Mouse (Mus musculus) kidney, postnatal 36 days (tissue): Measurements from ENCODE around the gene Ffar1.
"Not testable (repeated sequence)": the region's sequence is repeated elsewhere in the genome, so short reads cannot be mapped to it uniquely, and the experiment has no call there.

Source experiments
- DNase-seq, 2 experiments: peaks; one replicate each; pipeline ENCODE4 v3.0.0; 2021 to 2022; ENCODE audit warnings: mixed read lengths in 2 of 2

The Ffar1 gene

DNA sequence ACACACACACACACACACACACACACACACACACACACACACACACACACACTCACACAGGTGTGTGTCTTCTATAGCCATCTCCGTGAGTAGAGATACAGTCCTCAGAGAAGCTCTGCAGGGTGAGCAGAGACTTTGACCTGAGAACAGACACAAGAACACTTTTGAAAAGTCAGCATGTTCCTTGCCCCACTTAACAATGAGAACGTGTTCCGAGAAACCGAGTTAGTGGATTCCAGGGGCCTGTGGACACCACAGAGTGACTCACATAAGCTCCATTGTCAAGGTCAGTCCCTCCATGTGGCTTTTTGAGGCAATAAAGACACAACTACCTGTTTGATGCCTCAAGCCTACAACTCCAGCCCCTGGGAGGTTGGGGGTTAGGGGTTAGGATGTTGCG is 14.0 kb downstream of the Ffar1 start:
- DNase-seq: peak; percentile 45 to 47

DNA sequence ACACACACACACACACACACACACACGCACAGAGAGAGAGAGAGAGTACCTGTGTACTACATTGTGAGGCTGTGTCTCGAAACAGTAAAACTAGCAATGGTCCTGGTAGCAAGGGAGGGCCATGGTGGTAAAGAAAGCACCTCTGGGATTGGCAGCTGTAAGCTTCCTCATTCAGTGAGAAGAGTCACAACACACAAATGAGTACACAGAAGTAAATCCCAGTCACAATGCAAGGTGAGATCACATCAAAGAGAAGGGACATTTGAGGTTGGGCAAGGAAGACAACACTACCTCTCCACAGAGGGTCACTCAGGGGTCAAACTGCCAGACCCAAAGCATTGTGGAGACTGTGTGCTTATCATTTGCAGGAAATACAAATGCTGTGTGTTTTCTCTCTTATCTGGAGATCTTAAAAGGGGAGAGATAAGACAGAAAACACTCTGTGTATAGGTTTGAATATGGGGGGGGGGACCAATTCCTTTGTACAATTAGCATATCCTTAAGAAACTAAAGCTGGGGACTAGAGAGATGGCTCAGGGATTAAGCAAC is 14.8 kb downstream of the Ffar1 start:
- DNase-seq: no peak

DNA sequence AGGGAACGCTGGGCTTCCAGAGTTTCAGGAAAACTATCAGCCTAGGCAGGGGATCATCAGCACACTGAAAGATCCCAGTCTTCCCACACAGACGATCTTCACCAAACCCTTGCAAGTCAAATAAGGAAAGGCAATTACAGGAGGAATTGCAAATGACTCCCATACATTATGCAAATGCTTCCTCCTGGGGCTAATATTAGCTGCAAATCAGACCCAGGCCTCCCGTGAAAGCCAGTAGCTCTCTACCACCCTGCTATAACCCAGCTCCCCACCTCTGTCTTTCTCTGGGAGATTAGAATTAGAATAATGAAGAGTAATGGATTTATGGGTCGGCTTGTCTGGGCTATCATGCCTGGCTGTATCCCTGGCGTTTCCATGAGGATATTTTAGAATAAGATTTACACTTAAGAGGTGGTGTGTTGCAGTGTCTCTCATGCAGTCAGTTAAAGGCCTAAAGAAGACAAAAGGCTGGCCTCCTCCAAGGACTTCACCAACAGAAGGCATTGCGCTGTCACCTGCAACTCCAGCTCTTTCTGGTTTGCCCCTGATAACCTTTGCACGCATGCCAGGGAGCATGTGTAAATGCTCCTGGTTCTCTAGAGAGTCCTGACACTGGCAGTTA is 16.6 kb downstream of the Ffar1 start:
- no peak for DNase-seq

DNA sequence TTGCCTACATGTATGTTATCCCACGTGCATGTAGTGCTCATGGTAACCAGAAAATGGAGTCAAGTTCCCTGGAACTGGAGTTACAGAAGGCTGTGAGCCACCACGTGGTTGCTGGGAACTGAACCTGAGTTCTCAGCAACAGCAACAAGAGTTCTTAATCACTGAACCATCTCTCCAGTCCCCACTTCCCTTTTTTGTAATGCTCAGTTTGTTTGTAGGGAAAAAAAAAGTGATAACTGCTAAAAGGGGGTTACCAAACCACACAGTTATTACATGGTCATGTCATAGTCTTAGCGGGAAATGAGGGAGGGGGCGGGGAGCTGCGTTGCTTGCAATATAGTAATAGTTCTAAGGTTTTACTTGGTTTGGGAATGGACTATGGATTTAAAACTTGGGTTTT is 19.3 kb downstream of the Ffar1 start:
- DNase-seq: no peak

DNA sequence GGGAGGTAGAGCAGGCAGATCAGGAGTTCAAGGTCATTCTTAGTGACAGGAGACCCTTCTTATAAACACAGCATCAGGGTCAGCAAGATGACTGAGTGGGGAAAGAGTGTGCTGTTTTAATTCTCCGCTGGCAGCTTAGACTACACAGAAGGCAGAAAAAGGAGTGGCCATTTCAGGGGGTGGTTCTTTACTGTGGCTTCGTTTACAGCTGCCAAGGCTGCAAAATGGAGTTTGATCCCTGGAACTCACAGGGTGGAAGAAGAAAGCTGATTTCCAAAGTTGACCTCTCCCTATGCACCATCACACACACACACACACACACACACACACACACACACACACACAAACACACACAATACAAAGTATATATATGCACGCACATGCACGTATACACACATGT is 20.0 kb downstream of the Ffar1 start:
- no peak for DNase-seq

DNA sequence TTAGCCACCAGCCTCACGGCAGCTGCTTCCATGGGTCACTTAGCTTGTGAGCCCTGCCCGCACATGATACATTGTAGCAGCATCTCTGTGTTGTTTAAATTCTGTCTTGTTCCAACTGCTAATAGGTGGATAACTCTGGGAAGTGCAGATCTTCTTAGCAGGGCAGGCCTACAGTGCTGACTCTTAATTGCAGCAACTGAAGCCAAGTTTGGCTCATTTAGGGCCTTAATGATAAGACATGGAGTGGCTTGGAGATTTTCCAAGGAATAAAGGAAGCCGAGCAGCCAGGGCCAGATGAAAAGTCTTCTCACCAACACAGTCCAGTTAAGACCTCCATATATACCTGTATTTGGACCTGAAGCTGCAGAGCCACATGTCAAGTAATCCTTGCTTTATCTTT is 21.1 kb downstream of the Ffar1 start:
- DNase-seq: no peak

DNA sequence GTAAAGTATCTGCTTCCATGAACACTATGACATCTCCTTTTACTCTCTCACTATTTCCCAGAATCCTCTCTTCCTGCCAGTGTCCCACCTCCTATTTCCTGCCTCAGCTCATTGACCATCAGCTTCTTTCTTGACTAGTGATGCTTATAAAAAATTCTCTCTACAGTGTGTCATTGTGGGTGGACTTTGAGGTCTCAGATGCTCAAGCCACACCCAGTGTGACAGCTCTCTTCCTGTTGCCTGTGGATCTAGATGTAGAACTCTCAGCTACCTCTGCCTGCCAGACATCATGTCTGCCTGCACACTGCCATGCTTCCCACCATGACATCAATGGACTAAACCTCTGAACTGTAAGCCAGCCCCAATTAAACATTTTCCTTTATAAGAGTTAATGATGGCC is 24.1 kb downstream of the Ffar1 start:
- DNase-seq: no peak

DNA sequence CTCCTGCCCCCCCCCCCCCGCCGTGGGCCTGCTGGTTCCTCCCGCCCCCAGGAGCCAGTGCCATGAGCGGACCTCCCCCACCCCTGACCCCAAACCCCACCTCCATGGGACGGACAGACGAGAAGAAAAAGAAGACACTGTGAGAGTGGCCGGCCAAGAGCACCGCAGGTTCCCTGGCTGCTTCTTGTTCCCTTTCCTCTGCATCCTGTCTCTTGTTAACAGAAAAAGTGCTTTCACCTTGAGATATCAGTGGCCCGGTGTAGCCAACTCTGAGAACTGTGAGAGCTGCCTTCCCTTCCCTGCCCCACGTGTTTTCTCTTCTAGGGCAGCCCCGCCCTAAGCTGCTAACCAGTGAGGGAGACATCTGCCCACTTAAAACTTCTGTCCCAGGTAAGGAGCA is 28.7 kb downstream of the Ffar1 start:
- not testable (repeated sequence) for DNase-seq

DNA sequence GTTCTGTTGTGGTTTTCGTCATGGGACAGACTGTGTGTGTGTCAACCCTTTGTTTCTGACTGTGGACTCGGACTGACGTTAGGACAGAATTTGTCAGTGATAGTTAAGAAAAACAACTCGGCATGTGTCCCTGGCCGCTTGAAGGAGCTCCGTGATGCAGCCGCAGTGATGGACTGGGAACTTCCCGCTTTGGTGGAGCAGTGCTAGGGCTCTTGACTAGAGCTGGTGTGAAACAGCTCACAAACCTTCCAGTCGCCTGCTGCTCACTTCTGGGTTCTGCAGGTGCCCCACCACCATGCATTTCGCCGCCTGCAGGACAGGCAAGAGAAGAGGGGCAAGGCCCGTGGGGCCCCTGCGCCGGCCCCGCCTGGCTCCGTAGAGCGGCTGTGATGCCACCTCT is 29.1 kb downstream of the Ffar1 start:
- DNase-seq: no peak

DNA sequence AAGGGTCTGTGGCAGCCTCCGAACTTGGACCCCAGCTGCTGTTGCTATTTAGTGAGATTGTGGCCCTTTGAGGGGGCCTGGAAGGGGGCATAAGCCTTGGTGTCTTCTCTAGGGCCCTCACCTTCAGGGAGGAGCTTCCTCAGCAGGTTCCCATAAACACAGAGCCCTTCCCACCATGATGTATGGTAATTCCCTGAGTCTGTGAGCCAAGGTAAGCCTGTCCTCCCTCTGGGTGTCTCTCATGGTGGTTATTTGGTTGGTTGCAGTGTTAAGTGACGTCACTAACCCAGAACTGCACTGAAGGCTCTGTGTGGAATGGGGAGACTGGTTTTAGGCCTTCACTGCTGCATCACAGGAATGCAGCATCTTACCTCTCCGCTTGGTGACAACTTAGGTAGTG is 31.9 kb downstream of the Ffar1 start:
- DNase-seq: no peak

DNA sequence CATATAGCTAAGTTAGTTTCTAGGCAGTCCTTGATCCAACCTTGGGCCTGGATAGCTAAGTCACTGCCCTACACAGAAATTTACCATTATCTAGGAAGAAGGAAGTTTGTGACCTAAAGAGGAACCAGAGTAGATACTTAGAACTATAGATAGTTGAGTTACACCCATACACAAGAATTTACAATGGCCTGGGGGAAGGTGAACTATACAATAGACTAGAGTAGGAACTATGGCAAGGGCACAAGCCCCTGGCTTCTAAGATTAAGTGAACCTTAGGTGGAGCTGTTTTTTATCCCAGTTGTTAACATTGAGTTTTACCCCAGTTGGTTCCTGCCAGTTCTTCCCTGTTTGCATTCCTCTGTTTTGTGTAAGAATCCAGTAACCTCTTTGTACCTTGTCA is 32.5 kb downstream of the Ffar1 start:
- not testable (repeated sequence) for DNase-seq

DNA sequence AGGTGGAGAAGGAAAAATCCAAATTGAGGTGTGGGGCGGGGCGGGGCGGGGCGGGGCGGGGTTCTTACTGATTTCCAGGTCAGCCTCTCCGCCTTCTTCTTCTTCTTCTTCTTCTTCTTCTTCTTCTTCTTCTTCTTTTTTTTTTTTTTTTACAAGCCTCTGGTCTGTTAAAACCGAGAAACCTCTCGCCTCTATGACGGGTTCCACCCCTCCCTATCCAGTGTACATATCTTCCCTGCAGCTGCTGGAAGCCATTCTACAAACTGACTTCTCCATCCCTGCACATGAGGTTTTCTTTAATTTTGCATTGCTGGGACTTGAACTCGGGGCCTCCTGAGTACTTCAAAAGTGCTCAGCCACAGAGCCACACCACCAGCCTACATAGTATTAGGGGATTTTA is 34.7 kb downstream of the Ffar1 start:
- DNase-seq: no peak

DNA sequence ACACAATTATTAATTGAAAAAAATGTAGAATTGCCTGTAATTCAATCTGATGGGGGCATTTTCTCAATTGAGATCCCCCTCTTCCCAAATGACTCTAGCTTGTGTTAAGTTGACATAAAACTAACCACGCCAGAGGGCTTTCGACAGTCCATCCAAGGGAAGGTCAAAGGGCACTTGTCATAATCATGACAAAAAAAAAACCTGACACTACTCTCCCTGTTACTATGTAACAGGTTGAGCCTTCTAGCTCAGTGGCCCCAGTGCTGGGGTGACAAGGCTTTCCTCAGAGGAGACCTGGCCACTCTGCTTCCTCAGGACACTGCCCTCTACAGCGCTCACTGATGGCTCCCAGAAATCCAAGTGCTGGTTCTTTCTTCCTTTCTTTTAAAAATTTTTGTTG is 37.1 kb downstream of the Ffar1 start:
- DNase-seq: no peak

DNA sequence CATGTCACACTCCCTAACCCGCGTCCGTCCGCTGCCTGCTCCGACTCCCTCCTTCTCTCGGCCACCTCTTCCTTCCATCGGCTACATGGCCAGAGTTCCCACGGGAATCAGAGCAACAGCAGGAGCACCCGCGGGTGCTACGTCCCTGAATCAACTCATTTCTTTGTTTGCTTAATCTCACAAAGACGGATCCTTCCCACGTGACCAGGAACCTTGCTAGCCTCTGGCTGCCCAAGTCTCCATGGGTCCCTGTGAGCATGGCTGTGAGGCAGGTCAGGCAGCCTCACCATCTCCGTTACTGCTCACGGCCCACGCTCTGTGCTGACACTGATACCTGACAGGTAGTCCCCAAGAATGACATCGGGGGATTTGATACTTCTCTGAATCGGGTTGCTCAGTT is 37.7 kb downstream of the Ffar1 start, which contains the start of gene Ffar2:
Gene Ffar2, minus strand, starts transcription at position 101 of the 400 bp plus-strand sequence.
- DNase-seq: no peak

DNA sequence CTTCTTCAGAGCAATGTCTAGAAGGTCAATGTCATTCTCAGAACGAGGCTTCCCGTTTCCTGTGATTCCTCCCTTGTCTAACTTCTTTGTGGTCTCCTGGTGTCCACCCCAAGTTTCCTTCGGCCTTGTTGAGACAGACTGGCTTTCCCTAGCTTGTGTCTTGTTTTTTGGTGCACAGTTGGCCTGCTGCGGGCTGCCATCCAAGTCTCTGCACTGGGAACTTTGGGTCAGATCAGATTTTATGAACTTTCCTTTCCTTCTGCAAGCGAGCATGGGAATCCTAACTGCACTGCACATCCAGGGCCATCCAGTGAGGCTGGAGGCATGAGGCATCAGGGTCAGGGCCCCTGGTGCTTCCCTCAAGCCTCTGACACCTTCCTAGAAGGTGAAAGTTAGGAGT is 39.8 kb downstream of the Ffar1 start:
- DNase-seq: peak; percentile 12 to 42

DNA sequence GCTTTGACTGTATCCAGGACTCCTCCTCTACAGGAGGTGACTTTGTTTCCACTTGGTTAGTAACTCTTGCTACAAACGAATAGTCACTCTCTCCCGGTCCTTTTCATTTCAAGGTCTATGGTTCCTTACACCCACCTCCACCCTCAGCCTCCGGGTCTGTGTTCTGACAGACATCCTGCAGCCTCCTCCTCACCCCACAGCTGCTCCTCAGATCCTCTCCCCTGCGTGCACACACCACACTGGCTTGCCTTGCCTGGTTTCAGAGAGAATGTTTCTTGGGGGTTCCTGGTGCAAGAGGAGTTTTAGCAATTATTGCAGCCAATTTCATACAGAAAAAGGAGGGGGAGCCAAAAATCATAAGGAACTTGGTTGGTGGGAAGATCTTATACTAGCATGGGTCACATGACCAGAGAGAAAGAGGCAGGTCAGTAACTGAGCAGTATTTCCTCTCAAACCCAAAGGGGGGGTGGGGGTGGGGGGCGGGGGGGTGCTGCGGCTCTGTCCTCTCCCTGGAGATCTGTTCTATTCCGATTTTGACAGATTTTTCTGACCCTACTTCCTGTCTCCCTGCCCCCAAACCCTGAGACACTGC is 40.4 kb downstream of the Ffar1 start:
- DNase-seq: no peak

DNA sequence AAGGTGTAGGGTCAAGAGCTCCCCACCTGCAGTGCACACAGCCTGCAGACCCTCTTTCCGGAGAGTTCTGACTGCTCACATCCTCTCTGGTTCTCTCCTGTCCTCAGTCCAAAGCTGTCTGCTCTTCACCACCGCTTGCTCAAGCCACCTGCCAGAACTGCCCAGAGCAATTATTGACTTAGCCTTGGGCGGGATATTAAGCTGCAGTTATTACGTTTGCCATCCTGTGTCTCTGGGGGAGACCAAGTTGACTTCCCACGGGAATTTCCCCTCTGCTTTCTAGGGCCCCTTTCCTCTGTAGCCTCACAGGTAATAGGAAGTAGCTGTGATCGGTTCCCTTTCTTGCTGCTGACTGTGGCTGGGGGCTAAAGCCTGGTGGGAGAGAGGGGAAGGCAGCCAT is 41.2 kb downstream of the Ffar1 start:
- no peak for DNase-seq

DNA sequence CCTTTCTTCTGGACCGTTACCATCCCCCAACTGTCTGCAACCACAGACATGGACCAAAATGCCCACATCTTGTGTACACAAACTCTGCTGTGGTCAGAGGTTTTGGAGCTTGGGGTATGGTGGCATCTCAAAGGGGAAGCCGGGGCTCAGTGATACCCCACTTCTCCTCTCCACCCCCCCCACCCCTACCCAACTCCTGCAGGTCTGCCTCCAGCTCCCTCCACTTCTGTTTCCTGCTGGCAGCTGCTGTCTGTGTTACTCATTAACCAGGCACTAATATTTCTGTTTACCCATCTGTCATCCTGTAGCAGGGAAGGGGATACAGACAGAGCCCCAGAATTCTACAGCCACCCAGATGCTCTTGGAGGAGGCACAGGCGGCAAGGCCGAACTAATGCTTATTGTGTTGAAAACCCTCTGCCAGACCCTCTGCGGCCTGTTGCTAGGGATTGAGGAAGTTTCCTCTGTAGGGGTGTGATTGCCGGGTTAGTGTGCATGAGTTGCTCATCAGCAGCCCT is 49.0 kb downstream of the Ffar1 start:
- peak; percentile 22 to 42 for DNase-seq

DNA sequence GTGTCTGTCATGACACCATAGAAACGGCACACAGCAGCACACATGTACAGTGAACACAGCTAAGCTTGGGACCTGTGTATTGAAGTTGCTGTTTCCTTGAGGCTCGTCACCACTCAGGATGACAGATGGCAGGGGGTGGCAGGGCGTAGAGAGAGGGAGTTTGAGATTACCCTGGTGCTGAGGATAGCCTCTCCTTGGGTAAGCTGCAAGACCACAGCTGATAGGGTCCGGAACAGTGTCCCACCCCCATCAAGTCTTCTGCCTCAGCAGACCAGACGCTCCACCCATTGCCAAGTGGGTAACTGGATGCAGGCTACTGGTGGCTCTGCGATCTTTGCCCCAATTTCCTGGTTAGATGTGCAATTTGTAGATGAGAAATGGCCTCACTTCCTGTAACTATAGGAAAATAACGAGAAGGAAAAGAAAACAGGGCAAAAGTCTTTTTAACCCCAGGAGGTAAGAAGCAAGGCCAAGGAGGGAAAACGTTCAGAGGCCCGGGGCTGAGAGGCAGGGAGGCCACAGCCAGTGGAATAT is 49.5 kb downstream of the Ffar1 start:
- DNase-seq: no peak

DNA sequence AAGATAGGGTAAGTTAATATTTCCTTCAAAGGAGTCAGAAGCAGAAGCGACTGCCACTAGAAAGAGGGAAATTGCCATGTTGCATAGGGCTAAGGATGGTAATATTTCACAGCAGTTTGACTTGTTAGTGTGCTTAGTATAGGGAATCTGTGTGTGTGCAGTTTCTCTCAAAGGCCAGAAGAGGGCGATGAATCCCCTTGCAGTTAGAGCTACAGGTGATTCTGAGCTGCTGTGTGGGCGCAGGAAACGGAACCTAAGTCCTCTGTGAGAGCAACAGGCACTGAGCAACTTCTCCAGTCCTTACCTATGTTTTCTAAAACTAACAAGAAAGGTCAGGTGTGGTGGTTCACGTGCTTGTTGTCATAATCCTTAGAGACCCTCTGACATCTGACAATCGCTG is 51.0 kb downstream of the Ffar1 start:
- no peak for DNase-seq
